Mouse (Mus musculus): ENCODE measurements at regions not wholly inside any gene's neighbourhood (a gene's known extent, or its start where the extent isn't known, plus 50 kb on each side); places are given as distances from the start of the nearest gene placed in this dataset.
A peak's percentile ranks its signal among the peaks of the same experiment; 100 is the strongest.

GRCm38 (mm10) chr13:44540401-44540800 is 188.9 kb upstream of the Jarid2 start:
- no peak for DNase-seq (ENCODE audit: low spot score)

DNA sequence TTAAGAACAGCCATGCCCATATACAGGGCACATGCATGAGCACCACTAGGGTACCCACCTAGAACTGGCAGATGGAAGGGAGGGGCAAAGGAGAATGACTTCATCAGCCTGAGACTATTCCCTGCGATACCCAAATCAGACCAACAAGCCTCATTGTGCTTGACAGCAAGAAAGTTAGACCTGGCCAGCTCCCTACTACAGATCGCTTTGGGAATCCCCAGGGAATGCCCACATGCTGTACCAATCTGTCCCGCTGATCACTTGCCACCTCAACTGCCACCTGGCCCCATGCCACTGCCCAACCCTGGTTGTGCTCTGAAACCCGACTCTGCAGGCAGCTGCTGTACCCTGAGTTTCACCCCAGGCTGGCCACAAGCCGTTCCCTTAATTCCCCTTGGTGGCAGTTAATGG is 188.0 kb upstream of the Jarid2 start:
- DNase-seq (ENCODE audit: low spot score): no peak

DNA sequence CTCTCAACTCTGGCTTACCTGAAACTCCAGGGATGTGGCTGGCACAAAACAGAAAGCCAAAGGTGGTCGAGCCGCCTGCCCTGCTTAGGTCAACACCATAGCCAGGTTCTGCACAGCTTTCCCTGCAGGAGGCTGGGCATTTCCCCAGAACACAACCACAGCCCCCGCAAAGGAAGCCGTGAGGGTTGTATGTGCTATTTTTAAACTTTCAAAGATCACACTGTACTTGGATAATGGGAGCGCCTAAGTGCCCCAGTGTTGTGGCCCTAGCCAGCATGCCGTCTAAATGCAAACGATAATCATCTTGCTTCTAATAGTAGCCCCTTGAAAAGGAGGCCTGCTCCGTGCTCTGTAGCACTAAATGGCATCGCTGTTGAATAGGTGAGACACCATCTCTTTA is 184.5 kb upstream of the Jarid2 start:
- no peak for DNase-seq (ENCODE audit: low spot score)

GRCm38 (mm10) chr13:44546289-44546688 is 183.0 kb upstream of the Jarid2 start:
- no peak for DNase-seq (ENCODE audit: low spot score)

- DNase-seq (ENCODE audit: low spot score): no peak
Measured at GRCm38 (mm10) chr13:44548880-44549279, 180.4 kb upstream of the Jarid2 start.

DNA sequence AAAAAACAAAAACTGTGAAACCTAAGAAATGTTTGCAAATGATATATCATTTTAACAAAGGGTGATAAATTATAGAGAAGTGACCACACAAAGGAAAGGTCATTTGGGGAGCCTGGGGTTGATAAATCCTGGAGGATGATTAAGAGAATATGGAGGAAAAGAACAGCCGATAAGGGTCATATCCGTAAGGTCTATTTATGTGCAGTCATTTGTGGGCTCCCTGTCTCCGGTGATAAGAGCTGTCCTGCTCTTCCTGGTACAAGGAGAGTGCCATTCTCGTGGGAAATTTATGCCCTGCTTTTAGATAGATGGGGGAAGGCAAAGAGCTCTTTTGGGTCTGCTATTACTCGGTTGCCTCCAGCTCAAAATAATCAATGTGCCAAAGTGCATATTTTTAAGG is 175.9 kb upstream of the Jarid2 start:
- no peak for DNase-seq (ENCODE audit: low spot score)

DNA sequence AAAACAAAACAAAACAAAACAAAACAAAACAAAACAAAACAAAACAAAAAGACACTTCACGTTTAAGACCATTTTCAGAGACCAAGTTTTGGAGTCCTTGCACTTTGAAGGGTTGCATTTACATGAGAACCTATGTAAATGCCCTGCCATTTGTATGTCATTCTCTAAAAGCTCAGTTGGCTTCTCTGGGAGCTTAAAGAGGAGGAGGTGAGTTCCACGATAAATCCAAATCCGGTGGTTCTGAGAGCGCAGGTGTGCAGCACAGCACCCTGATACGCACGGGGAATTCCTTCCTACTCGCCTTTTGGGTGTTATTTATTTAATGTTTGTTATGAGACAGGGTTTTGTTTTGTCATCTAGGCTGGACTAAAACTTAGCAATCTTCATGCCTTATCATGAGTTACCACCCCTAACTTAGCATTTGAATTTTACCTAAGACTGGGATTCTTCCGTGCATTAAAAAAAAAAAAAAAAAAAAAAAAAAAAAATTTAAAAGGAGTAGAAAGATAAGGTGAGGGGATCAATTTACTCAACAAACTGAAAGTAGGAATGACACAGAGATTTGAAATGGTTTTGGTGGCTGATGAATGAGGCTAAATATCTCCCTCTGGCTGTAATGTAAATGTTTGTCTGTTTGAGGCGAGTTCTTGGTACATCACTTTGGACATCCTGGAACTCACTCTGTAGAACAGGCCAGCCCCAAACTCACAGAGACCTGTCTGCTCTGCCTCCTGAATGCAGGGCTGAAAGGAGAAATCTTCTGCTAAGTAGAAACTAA is 174.4 kb upstream of the Jarid2 start:
- DNase-seq (ENCODE audit: low spot score): no peak

GRCm38 (mm10) chr13:44555979-44556378 is 173.3 kb upstream of the Jarid2 start:
- DNase-seq (ENCODE audit: low spot score): no peak

DNA sequence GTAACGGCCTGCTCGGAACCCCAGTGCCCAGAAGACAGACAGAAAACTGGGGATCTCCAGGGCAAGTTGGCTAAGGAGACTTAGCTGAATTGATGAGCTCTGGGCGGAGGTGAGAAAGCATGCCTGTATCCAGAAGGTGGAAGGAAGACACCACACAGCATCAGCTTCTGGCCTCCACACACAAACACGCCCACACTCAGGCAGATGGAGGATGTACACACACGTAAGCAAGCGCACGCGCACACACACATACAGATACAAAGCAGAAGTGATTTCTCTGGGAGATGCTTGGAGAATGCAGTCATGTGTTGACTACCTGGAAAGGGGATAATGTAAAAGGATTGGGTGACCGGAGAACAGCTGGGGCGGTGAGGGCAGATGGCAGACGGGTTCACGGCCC is 171.2 kb upstream of the Jarid2 start:
- no peak for DNase-seq (ENCODE audit: low spot score)

DNA sequence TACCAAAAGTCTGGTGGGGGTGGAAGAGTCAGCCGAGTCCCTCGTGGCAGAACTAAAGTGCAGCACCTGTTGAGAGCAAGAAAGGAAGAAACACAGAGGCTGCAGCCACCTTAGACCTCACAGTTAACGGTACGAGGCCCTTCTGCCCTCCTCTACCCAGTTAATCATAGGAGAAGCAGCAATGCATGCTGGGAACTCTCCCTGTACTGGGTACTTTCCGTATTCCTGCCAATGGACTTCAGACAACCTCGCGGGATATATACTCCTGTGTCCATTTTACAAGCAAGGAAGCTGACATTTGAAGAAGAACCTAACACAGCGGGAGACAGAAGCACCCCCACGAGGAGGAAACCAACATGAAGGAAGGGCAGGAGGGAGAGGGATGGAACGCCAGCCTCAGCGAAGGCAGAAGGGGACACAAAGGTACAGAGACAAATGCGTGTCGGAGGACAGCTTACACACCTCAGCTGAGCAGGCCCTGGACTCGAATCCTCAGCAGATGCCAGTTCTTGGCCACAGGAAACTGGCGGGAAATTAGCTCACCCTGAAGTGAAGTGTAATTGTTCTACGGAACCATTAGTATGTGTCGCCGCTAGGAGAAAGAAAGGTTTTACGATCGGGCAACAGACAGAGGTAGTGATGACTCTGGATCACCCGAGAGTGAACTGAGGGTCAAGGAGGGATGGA is 170.6 kb upstream of the Jarid2 start:
- no peak for DNase-seq (ENCODE audit: low spot score)

DNA sequence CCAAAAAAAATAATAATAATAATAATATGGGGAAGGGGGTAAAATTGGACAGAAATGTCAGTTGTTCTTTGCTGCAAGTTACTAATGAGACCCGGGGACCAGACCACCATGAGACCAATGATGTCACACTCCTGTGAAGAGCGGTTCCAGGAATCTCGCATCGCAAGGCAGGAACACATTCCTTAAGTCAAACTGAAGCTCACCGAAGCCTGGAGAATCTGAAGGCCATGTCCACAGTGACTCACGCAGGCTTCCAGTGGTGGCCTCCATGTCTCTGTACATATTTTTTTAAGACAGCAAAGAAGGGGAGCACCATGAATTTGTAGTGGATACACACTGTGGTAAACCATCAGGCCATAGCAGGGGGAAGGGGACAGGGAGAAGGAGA is 170.1 kb upstream of the Jarid2 start:
- no peak for DNase-seq (ENCODE audit: low spot score)

- DNase-seq (ENCODE audit: low spot score): no peak
Measured at GRCm38 (mm10) chr13:44559706-44560105, 169.6 kb upstream of the Jarid2 start.

GRCm38 (mm10) chr13:44564705-44565104 is 164.6 kb upstream of the Jarid2 start:
- DNase-seq (ENCODE audit: low spot score): peak; percentile 23

GRCm38 (mm10) chr13:44567696-44568095 is 161.6 kb upstream of the Jarid2 start:
- DNase-seq (ENCODE audit: low spot score): no peak

GRCm38 (mm10) chr13:44569241-44569778 is 160.0 kb upstream of the Jarid2 start:
- no peak for DNase-seq (ENCODE audit: low spot score)

GRCm38 (mm10) chr13:44573463-44573862 is 155.8 kb upstream of the Jarid2 start:
- DNase-seq (ENCODE audit: low spot score): no peak

- DNase-seq (ENCODE audit: low spot score): no peak
Measured at GRCm38 (mm10) chr13:44579215-44579614, 150.1 kb upstream of the Jarid2 start.

DNA sequence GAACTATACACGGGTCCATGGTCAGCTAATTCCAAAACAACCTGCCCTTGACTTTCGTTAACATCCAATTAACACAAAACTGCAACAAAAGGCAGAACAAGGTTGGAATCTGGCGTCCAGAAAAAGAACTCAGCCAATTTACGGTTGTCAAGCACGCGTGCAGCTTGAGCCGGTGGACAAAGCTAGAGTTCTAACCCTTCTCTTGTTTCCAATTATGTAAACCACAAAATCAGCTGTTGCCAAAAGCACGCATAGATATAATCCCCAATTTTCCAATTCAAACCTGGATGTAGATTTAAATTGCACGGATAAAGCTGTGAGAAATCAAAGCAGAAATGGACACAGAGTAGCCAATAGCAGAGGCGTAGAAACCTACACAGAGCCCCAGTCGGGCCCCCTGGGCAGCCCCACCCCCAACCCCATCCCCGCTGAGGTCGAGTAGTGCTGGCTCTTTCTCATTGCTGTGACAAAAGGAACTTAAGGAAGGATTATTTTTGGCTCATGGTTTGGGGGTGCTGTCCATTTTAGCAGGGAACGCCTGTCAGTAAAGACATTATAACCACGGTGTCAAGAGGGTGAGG is 149.0 kb upstream of the Jarid2 start:
- no peak for DNase-seq (ENCODE audit: low spot score)

- DNase-seq (ENCODE audit: low spot score): peak; percentile 54
Measured at GRCm38 (mm10) chr13:44580767-44581166, 148.5 kb upstream of the Jarid2 start.

GRCm38 (mm10) chr13:44581947-44582766 is 147.1 kb upstream of the Jarid2 start:
- DNase-seq (ENCODE audit: low spot score): peak; percentile 39

DNA sequence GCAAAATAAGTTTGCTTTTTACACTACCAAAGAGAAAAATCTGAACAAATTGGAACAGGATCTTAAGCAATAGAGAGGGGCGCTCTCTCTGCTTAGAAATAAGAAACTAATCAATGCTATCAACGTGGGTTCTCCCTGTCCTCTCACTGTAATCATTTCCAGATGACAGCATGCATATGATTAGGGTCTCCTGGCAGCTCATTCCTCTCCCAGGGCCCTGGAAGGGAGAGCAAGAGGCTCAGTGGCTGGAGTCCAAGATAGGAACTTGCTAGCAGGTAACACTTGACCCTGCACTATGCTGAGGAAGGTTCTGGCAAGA is 146.5 kb upstream of the Jarid2 start:
- DNase-seq (ENCODE audit: low spot score): no peak

- no peak for DNase-seq (ENCODE audit: low spot score)
Measured at GRCm38 (mm10) chr13:44583614-44584013, 145.7 kb upstream of the Jarid2 start.
